Mouse (Mus musculus) MEL (cell line): ENCODE data around the gene Ganc. TPM values are rescaled to one million over a fixed set of nuclear protein-coding genes. Genes with fewer than 3 reads are reported as not detected.

Experiments
- DNase-seq: peaks from one replicate; pipeline ENCODE4 v3.0.0; 2011; ENCODE audit warnings: low read depth, low spot score
- H3K27ac ChIP-seq: 2 replicates; pipeline ENCODE4 v1.5.1; 2012; ENCODE audit warnings: low read depth, mild to moderate bottlenecking, control low read depth, low read length, moderate library complexity; ENCODE audit not compliant: control insufficient read depth
- H3K27me3 ChIP-seq, 2 experiments: fragments of 150-350 bp in 1 of 2; sonication (generic) in 1 of 2; 2 replicates each; pipeline ENCODE4 v1.6.1; 2012; ENCODE audit warnings: low read length in 2 of 2, mild to moderate bottlenecking in 2 of 2, improper control_type of control experiment in 1 of 2, moderate library complexity in 1 of 2; ENCODE audit not compliant: insufficient read depth in 2 of 2, control insufficient read depth in 1 of 2
- H3K36me3 ChIP-seq, 2 experiments: 2 replicates each; pipeline ENCODE4 v1.6.1; 2012 to 2014; ENCODE audit warnings: low read length in 2 of 2, improper control_type of control experiment in 1 of 2, inconsistent platforms in 1 of 2, mild to moderate bottlenecking in 1 of 2; ENCODE audit not compliant: insufficient read depth in 2 of 2, control insufficient read depth in 1 of 2
- H3K4me1 ChIP-seq, 2 experiments: fragments of 150-350 bp in 1 of 2; sonication (generic) in 1 of 2; 2 replicates each; pipeline ENCODE4 v1.6.1; 2012; ENCODE audit warnings: low read length in 2 of 2, improper control_type of control experiment in 1 of 2, mild to moderate bottlenecking in 1 of 2; ENCODE audit not compliant: insufficient read depth in 2 of 2, control insufficient read depth in 1 of 2
- H3K4me3 ChIP-seq, 2 experiments: fragments of 150-350 bp in 1 of 2; sonication (generic) in 1 of 2; 2 replicates each; pipeline ENCODE4 v1.5.1; 2012; ENCODE audit warnings: low read depth in 2 of 2, low read length in 2 of 2, mild to moderate bottlenecking in 2 of 2, moderate library complexity in 2 of 2, control low read depth in 1 of 2, improper control_type of control experiment in 1 of 2; ENCODE audit not compliant: control insufficient read depth in 1 of 2, insufficient read depth in 1 of 2
- H3K79me2 ChIP-seq: 2 replicates; pipeline ENCODE4 v1.6.1; 2012; ENCODE audit warnings: mild to moderate bottlenecking, low read length, moderate library complexity; ENCODE audit not compliant: control insufficient read depth, poor library complexity, insufficient read depth
- H3K9ac ChIP-seq: 2 replicates; pipeline ENCODE4 v1.6.1; 2012; ENCODE audit warnings: low read depth, mild to moderate bottlenecking, control low read depth, low read length, moderate library complexity; ENCODE audit not compliant: control insufficient read depth, poor library complexity, severe bottlenecking
- H3K9me3 ChIP-seq: fragments of 150-350 bp; sonication (generic); replicated peaks from 2 replicates; pipeline ENCODE4 v1.6.1; 2012; ENCODE audit warnings: mild to moderate bottlenecking, low read length, improper control_type of control experiment, moderate library complexity; ENCODE audit not compliant: insufficient read depth
- BHLHE40 ChIP-seq: IDR thresholded peaks from 2 replicates; pipeline ENCODE4 v1.6.1; 2012; ENCODE audit warnings: low read depth, mild to moderate bottlenecking, inconsistent platforms, low read length, improper control_type of control experiment, borderline replicate concordance
- CHD2 ChIP-seq: IDR thresholded peaks from 2 replicates; pipeline ENCODE4 v1.6.1; 2011; ENCODE audit warnings: low read length, improper control_type of control experiment
- ELF1 ChIP-seq: IDR thresholded peaks from 2 replicates; pipeline ENCODE4 v1.6.1; 2014; ENCODE audit warnings: low read depth, mild to moderate bottlenecking, inconsistent platforms, low read length, improper control_type of control experiment, moderate library complexity
- GABPA ChIP-seq: IDR thresholded peaks from 2 replicates; pipeline ENCODE4 v1.6.1; 2012; ENCODE audit warnings: low read depth, mild to moderate bottlenecking, inconsistent platforms, low read length, improper control_type of control experiment, moderate library complexity
- GATA1 ChIP-seq: IDR thresholded peaks from 2 replicates; pipeline ENCODE4 v1.6.1; 2011; ENCODE audit warnings: low read depth, low read length, improper control_type of control experiment
- HCFC1 ChIP-seq: IDR thresholded peaks from 2 replicates; pipeline ENCODE4 v1.6.1; 2012; ENCODE audit warnings: low read depth, mild to moderate bottlenecking, inconsistent platforms, low read length, improper control_type of control experiment, moderate library complexity
- MAFK ChIP-seq: IDR thresholded peaks from 2 replicates; pipeline ENCODE4 v1.6.1; 2011; ENCODE audit warnings: low read depth, mild to moderate bottlenecking, low read length, improper control_type of control experiment, borderline replicate concordance
- MAX ChIP-seq: IDR thresholded peaks from 2 replicates; pipeline ENCODE4 v1.6.1; 2011; ENCODE audit warnings: low read length, improper control_type of control experiment
- MAZ ChIP-seq: IDR thresholded peaks from 2 replicates; pipeline ENCODE4 v1.6.1; 2012; ENCODE audit warnings: low read depth, mild to moderate bottlenecking, inconsistent platforms, low read length, improper control_type of control experiment
- MYB ChIP-seq: IDR thresholded peaks from 2 replicates; pipeline ENCODE4 v1.6.1; 2011; ENCODE audit warnings: mild to moderate bottlenecking, low read depth, low read length, improper control_type of control experiment
- MYC ChIP-seq: IDR thresholded peaks from 2 replicates; pipeline ENCODE4 v1.6.1; 2011; ENCODE audit warnings: low read depth, mild to moderate bottlenecking, low read length, improper control_type of control experiment, moderate library complexity
- NRF1 ChIP-seq: IDR thresholded peaks from 2 replicates; pipeline ENCODE4 v1.6.1; 2014; ENCODE audit warnings: low read depth, mild to moderate bottlenecking, inconsistent platforms, low read length, improper control_type of control experiment, moderate library complexity; ENCODE audit not compliant: poor library complexity, insufficient read depth, severe bottlenecking
- RAD21 ChIP-seq: IDR thresholded peaks from 2 replicates; pipeline ENCODE4 v1.6.1; 2011; ENCODE audit warnings: mild to moderate bottlenecking, low read depth, low read length, improper control_type of control experiment
- RCOR1 ChIP-seq: IDR thresholded peaks from 2 replicates; pipeline ENCODE4 v1.6.1; 2012; ENCODE audit warnings: low read depth, mild to moderate bottlenecking, inconsistent platforms, low read length, improper control_type of control experiment
- TAL1 ChIP-seq: IDR thresholded peaks from 2 replicates; pipeline ENCODE4 v1.6.1; 2012; ENCODE audit warnings: mild to moderate bottlenecking, inconsistent platforms, low read length, moderate library complexity, mixed read lengths
- UBTF ChIP-seq: IDR thresholded peaks from 2 replicates; pipeline ENCODE4 v1.6.1; 2012; ENCODE audit warnings: low read depth, mild to moderate bottlenecking, inconsistent platforms, low read length, improper control_type of control experiment, moderate library complexity, borderline replicate concordance; ENCODE audit not compliant: insufficient read depth
- USF1 ChIP-seq: IDR thresholded peaks from 2 replicates; pipeline ENCODE4 v1.6.1; 2014; ENCODE audit warnings: low read depth, mild to moderate bottlenecking, inconsistent platforms, low read length, improper control_type of control experiment, moderate library complexity
- USF2 ChIP-seq, 2 experiments: IDR thresholded peaks; 2 replicates each; pipeline ENCODE4 v1.6.1; 2011 to 2012; ENCODE audit warnings: improper control_type of control experiment in 2 of 2, low read length in 2 of 2, borderline replicate concordance in 1 of 2, inconsistent platforms in 1 of 2, low read depth in 1 of 2, mild to moderate bottlenecking in 1 of 2; ENCODE audit not compliant: insufficient read depth in 1 of 2
- ZNF384 ChIP-seq: IDR thresholded peaks from 2 replicates; pipeline ENCODE4 v1.6.1; 2012; ENCODE audit warnings: low read depth, mild to moderate bottlenecking, inconsistent platforms, low read length, improper control_type of control experiment
- polyA plus RNA-seq, 2 experiments: library from polyadenylated mRNA; stranded (reverse) in 1 of 2; unstranded in 1 of 2; fragments of >175 nt in 1 of 2; fragments of >200 nt in 1 of 2; gene quantifications; 2 replicates each; pipeline versions ENCODE4 v1.2.1 to v1.2.4; 2012; ENCODE audit warnings: low replicate concordance in 2 of 2, low read depth in 1 of 2; ENCODE audit not compliant: insufficient read length in 2 of 2, insufficient read depth in 1 of 2, missing spikeins in 1 of 2
- total RNA-seq: library from RNA; depleted of rRNA; stranded (reverse); fragments of 300-350 nt; gene quantifications from 2 replicates; pipeline ENCODE4 v1.2.3, GENCODE M21; 2012

Gene Ganc
- total and polyA plus RNA-seq, 3 experiments, result 3.1 to 4.4 TPM; not detected in 1

DNA sequence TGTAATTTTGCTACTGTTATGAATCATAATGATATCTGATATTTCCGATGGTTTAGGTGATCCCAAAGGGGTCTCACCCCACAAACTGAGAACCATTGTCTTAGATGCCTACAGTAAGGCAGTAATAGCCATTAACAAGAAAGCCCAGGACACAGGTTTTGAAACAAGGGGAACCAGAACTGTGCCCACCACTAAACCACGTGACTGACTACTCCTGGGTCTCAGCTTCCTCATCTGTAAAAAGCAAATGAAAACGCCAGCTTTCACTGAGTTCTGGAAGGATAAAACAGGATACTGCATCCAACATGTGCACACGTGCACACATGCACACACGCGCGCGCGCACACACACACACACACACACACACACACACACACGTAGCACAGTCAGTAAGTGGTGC is 66.0 kb downstream of the Ganc start:
- Histone ChIP-seq H3K9me3 (no peaks in the 10 kb centered on the region), H3K79me2 (no peaks in the 10 kb centered on the region), H3K27me3 (no peaks in the 10 kb centered on the region), H3K27ac (no peak overlapping the region), H3K36me3 (peaks cover 0 to 2% of the 10 kb centered on the region in 2 experiments; a peak in 1 of 4 replicates), H3K4me1 (0 out of 4 replicates have a peak, but pooled peaks cover 0 to 3% of the 10 kb centered on the region in 2 experiments), H3K4me3 (no peak overlapping the region), H3K9ac (no peak overlapping the region)
- TF ChIP-seq CHD2 (no peak), GATA1 (no peak), HCFC1 (no peak), MAX (peak; percentile 54; the same call in 1 of the 2 replicates), USF1 (peak; percentile 80), TAL1 (no peak), MAZ (no peak), RCOR1 (no peak)
- DNase-seq, result peak; percentile 15

DNA sequence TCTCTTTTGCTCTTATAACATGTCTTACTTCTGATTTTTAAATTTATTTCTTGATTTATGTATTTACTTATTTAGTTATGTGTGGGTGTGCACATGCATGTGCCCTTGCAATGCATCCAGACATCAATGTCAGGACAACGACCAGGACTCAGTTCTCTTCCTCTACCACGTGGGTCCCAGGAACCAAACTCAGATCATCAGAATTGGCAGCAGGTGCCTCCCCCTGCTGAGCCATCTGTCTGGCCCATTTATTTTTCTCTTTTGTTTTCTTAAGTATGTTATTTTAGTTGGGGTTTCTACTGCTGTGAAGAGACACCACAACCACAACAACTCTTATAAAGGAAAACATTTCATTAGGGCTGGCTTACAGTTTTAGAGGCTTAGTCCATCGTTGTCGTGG is 67.2 kb downstream of the Ganc start:
- Histone ChIP-seq H3K36me3 (peaks cover 0 to 2% of the 10 kb centered on the region in 2 experiments; a peak in 1 of 4 replicates), H3K9me3 (no peaks in the 10 kb centered on the region), H3K4me3 (no peak overlapping the region), H3K27ac (no peak overlapping the region), H3K4me1 (0 out of 4 replicates have a peak, but pooled peaks cover 0 to 3% of the 10 kb centered on the region in 2 experiments), H3K9ac (no peak overlapping the region), H3K27me3 (no peaks in the 10 kb centered on the region), H3K79me2 (no peaks in the 10 kb centered on the region)
- no peak for DNase-seq
- TF ChIP-seq GATA1, result no peak
- no peak for TF ChIP-seq USF2 (IDR thresholded peaks at IDR 0.05; ENCODE audit: borderline replicate concordance in 1 of 2, insufficient read depth in 1 of 2, low read depth in 1 of 2, low read length in 2 of 2)
- no peak for TF ChIP-seq BHLHE40
- TF ChIP-seq UBTF, result no peak
- no peak for TF ChIP-seq USF1
- TF ChIP-seq GABPA, result no peak
- no peak for TF ChIP-seq ELF1
- TF ChIP-seq ZNF384, result no peak
- TF ChIP-seq RAD21, result no peak
- no peak for TF ChIP-seq MYC
- TF ChIP-seq RCOR1, result no peak
- TF ChIP-seq NRF1, result no peak
- no peak for TF ChIP-seq MYB
- TF ChIP-seq MAFK, result no peak
